Mouse (Mus musculus): ENCODE data around the gene Kcnj12. TPM values are rescaled to one million over a fixed set of nuclear protein-coding genes. Genes with fewer than 3 reads are reported as not detected.

Kcnj12 gene
- 10 to 100 TPM; 18.3 to 21.0 TPM for total RNA-seq (2021)

DNA sequence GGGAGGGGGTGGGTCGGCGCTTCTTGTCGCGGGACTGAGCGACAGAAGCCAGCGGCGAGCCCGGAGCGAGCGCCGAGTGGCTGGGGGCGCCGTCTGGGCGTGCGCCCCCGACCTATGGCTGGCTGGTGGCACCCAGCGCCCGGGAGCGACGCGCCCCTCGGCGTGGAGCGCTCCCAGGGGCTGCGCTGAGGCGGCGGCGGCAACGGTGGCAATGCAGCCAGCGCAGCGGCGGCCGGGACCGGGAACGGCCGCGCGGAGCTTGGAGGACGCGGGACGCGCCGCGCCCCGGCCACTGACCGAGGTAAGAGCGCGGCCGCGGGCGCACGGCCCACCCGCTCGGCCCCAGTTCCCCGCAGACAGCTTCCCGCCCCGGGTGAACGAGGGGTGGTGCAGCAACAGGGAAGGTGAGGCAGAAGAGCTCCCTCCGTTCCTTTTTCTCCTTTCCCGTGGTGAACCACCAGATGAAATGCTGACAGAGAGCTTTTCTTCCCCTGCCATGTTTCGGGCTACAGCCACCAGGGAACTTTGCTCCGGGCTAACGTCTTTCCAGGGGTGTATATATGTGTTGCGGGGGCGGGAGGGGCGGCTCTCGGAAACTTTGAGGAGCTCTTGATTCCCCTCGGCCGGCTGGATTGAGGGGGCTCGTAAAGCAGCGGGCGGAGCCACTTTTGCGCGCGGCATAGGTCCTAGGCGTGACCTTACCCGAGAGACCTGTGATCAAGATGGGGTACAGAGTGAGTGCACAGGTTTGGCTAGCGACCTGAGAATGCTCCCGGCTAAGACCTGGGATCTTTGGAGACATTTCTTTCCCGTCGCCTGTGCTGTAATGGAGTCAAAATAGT, at the start of gene Kcnj12:
TSS of gene Kcnj12 (plus strand) at position 15 of the 842 bp plus-strand sequence.
- DNase-seq: no peak

DNA sequence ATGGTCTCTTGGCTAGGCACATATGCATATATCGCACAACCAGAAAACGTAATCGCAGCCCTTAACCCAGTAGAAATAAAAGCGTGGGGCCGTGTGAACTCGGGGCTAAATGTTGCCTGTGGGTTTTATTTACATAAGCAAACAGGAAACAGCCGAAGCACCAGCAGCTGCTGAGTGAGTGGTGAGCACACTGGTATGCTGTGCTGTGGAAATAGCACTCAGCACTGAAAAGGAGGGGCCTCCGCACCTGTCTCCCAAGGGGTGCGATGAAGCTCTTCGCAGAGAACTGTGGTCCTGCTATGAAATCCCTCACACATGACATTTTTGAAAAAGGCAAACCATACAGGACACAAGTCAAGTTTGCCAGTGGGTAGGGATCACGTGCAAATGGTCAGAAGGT, 47.3 kb upstream of the Kcnj12 start:
- DNase-seq: no peak

- DNase-seq: no peak
These were observed 46.1 kb upstream of the Kcnj12 start for GRCm38 (mm10) chr11:60976234-60976633.

- DNase-seq: peak; percentile 43
These were observed 45.6 kb upstream of the Kcnj12 start for GRCm38 (mm10) chr11:60976742-60977141.

- peak; percentile 16 for DNase-seq
These were observed 45.2 kb upstream of the Kcnj12 start for GRCm38 (mm10) chr11:60977153-60977552.

DNA sequence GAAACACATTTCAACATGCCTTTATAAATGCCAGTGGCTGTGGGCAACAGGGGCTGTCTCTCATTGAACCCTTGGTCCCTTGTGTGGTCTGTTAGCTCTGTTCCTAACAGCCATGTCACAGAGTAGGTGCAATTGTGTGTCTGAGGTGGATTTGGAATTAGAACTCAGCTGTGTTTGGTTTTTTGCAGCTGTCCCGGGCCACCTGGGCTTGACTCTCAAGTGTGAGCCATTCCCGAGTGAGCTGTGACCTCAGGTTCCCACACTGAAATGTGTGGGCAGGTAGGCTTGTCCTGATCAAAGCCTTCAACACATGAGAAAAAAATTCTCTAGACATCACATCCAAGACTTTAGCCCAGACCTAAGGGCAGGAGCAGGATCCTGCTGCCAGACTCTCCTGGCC, 43.7 kb upstream of the Kcnj12 start:
- no peak for DNase-seq

DNA sequence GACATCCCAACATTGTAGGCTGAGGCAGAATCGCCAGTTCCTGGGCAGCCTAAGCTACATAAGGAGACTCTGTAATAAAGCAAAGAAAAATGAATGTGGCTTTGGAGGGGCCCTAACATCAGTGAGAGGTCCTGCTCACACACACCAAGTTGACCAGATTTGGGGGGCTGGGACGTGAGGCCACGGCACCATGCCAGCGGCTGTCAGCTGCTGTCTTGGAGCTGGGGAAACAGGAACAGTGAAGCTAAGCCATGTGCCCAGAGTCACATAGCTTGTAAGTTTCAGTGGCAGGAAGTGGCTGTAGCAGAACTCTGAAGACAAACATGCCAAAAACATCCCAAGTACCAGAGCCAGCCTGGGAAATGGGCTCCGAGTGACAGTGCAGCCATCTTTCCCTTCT, 42.6 kb upstream of the Kcnj12 start:
- no peak for DNase-seq

DNA sequence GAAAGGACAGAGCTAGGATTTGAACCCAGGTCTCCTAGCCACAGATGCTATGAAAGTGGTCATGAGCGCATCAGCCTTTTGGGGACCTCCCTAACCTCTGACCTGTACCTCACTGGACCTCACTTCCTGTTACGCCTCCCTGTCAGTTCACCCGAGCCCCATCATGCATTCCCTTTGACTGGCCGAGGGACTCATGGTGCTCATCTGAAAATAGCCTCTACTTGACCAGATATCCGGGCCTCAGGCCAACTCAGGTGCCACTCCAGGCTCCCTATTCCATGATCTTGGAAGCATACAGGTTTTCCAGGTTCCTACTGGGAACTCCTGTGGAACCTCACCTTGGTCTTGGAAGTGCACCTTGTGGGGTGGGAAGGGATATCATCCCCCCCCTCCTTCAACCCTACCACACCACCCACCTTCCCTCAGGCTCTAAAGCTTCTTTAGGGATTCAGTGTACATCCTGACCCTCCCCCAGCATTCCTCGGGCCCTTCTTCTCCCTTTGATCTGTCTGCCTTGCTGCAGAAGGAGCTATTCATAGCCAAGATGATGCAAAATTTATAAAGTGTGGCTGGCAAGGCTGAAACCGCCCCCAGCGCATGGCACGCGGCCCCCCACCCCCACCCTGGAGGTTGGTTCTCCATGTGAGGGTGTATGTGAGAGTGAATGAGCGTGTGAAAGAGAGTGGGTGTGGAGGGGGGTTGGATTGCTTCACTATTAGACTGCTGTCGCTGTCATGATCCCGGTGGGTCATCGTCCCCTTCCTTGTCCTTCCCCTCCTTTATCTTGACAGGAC, 40.5 kb upstream of the Kcnj12 start:
- DNase-seq: no peak

- DNase-seq: peak; percentile 75
These were observed 37.3 kb upstream of the Kcnj12 start for GRCm38 (mm10) chr11:60984912-60985558.

GRCm38 (mm10) chr11:60990428-60990827, 31.9 kb upstream of the Kcnj12 start:
- no peak for DNase-seq

DNA sequence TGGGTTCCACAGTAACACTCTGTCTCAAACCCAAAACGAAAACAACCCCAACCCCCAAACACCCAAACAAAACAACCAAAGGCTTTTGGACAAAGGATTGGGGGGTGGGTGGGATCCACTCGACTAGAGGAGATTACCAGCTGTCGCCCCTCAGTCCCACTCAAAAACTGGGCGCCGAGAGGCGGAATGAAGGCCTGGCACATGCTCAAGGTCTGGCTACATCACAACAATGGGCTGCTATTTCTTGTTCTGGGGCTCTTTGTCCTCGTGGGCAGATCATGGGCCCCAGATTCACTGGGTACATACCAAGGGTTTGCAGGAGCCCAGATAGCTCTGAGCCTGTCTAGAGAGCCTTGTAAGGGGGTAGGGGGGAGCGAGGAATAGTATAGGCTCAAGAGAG, 19.6 kb upstream of the Kcnj12 start:
- DNase-seq: no peak

DNA sequence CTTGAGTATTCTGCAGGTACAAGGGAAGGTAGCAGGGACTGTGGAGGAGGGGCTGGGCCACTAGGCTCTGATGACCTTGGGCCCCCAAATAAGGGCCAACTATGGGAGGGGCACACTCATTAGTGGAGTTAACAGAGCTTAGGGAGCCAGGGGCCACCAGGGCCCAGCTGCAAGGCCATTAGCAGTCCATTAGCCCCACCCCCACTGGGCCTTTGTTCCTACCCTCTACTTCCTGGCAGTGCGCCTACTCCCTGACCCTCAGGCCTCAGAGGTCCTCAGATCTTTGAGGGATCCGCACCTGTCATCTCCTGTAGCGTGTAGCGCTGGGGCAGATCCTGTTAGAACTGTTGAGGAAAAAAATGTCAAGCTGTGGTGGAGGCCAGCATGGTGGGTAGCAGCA, 18.3 kb upstream of the Kcnj12 start:
- no peak for DNase-seq

DNA sequence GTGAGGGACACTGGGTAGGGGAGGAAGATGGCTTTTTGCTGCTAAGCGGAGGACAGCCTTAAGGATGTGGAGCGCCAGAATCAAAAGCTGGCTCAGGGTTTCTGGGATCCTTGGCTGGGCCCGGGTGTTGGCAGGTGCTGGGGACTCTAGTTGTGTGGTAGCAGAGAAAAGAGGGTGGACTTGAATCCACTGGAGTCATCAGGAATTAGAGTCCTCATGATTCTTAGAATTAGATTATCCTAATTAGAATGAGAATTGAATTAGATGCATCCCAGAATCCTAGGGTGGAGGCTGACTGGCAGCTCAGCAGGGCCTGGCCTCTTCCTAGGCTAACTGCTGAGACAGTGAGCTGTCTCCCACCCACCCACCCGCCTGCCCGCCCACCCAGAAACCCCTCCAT, 17.6 kb upstream of the Kcnj12 start:
- DNase-seq: no peak

DNA sequence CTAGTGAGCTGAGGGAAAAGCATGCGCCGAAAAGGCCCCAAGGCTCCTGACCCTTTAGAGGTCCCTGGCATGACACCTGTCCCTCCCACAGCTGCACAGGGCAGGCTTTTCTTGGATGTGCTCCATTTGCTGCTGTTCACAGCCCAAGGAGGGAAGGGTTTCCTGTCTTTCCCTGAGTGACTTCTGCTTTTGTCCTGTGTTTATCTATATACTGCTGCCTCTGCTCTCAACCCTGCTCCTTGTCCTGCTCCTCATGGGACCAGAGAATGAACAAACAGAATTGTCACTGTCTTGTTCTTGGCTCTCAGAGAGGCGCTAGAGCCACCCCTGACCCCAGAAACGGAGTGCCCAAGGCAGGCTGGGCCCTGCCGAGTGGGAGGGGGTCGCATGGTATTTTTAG, 17.0 kb upstream of the Kcnj12 start:
- no peak for DNase-seq

DNA sequence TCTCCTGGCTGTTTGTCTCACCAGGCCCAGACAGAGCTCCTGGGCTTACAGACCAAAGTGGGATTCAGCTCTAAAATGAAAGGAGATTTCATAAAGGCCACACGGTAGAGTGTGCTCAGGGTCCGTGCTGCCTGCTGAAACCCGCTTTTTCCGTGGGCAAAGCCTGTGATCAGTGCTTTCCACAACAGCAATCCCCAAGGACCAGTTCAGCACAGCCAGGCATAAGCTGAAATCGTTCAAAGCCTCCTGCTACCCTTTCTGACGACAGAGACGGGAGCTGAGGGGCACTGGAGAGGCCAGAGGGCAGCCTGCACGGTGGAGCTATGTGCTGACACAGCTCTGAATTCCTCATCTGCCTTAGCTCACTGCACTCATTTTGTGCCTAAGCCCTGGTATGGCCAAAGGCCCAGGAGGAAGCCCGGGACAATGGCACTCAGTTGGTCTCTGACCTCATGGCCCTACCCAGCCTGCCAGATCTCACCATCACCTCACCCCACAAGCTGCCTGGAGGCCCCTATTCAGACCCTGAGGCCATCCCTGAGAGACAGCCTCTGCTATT, 10.5 kb upstream of the Kcnj12 start:
- DNase-seq: peak; percentile 17

DNA sequence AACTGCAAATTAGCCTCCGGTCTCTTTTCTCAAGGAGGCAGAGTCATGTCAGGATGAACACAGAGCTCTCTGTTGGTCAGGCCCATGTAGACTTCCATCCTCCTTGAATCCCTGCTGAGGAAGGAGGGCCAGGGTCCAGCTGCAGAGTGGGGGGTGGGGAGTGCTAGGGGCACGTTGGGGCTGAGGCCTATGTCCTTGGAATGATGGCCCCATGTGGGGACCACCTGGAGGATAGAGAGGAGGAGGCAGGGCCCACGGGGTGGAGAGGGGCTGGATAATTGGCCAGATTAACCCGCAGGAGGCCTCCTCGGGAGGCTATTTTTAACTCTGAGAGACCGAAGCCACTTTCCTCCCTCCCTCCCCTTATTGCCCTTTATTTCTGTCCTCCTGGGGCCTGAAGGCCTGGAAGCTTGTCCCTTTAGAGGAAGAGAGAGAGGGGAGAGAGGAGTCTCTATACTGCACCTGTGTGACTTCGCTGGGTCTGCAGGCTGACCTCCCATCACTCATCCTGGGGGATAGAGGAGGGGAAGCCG, 5.4 kb upstream of the Kcnj12 start:
- DNase-seq: peak; percentile 31

DNA sequence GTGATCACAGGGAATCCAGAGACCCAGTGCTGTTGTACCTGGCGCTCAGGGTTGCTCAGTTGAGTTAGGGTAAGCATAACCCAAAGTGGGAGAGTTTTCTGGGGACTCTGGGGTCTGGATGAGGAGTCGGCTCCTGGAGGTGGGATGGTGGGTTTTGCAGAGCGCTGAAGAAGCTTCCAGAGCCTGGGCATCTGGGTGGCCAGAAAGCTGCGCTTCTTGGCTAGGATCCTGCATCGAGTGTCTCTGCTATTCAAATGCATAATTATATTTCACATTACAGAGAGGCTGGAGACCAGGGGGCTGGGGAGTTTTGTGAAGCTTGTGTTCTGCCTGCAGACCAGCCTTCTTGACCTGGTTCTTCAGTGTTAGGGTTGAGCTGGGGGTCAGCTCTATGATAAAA, 1.2 kb upstream of the Kcnj12 start:
- no peak for DNase-seq

DNA sequence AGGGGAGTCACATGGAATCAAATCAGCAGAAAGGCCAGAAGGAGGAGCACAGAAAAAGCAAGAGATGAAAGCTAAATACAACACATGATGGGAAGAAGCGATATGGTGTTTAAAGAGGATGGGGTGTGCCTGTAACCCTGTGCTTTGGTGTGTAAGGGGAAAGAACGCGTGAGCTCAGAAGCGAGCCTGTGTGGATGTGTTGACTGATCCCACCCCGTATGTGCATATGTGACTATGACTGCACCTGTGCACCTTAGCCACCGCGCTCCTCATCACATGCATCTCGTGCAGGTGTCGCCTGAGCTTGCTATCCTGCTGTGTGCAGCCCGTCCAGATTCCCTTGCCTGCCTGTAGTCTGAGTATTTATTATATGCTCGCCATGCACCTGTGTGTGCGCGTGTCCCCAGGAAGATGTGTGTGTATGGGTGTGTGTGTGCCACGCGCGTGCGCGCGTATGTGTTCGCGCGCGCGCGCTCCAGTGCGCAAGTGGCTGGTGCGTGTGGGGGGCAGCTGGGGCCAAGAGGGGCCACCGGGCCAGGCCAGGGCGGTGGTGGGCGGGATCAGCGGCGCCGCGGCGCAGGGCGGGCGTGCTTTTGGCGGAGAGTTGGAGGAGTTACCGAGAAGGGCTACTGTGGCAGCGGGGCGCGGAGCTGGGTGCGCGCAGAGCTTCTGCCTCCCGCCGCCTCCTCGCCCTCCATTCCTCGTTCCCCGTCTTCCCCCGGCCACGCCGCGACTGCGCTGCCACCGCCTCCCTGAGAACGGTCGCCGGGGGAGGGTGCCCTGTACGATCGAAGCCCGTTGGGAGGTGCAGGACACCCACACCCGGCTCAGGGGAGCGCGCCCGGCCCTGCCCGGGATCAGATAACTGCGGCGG, 451 bp upstream of the Kcnj12 start:
- peak; percentile 58 for DNase-seq

GRCm38 (mm10) chr11:61023416-61024200, 1.2 kb downstream of the Kcnj12 start:
- no peak for DNase-seq

DNA sequence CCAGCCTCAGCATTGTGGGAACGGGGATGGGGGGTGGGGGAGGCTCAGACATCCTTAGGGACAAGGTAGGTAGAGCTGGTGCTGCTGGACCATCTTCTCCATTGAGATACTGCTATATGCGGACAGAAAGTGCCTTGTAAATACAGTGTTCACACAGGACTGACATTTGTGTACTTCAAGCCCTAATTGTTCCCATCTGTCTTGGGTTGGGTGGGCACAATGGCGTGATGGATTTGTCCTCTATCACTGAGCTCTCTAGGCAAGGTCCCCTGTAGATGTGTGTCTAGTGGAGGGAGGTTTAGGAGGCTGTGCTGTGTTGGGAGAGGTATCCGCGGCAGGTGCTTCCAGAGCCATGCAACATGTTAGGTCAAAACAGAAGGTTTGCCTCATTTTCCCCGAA, 2.0 kb downstream of the Kcnj12 start:
- DNase-seq: no peak

DNA sequence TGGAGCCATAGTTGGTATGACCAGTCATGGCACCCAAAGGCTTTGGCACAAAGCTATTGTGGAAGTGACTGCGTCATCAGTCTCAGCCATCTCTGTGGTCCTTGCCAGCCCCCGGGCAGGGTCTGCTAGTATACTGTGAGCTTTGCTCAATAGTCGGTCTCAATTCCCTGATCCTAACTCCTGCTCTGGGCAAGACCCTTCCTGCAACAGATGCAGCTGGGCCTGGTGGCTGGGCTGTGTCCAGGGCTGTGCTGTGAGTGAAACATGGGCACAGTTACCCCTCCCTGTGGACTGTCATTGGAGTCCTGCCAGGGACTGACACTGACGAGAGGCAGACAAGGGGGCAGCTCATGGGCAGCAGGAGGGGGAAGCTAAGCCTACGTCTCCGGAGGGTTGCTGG, 2.6 kb downstream of the Kcnj12 start:
- DNase-seq: peak; percentile 61
